Mouse (Mus musculus): ENCODE data around the gene Tmprss7.

DNA sequence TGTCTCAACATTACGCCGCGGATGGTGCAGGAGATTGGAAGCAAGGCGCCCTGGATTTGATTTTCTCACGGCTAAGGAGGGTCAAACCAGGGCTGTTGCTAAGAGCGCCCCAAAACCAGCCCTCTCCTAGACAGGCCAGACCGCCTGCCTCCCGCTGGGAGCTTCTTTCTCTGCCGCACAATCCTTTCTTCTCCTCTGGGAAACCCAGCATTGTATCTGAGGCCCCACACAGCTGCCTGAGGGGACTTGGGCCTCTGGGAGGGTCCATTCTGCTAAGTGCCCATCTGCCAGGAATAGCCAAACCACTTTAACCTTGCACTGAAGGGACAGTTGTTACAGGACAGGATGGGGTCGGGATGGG lies 31.3 kb upstream of the Tmprss7 start:
- no peak for TF ChIP-seq EP300 (IDR thresholded peaks at IDR 0.05; ENCODE audit: low read length)
- TF ChIP-seq USF1 (IDR thresholded peaks at IDR 0.05; ENCODE audit: low read depth, low read length): no peak
- TF ChIP-seq NELFE (IDR thresholded peaks at IDR 0.05; ENCODE audit: low read depth, low read length): no peak
- no peak for TF ChIP-seq SMC3 (IDR thresholded peaks at IDR 0.05; ENCODE audit: low read depth, low read length)
- TF ChIP-seq ZKSCAN1 (IDR thresholded peaks at IDR 0.05; ENCODE audit: borderline replicate concordance, low read depth, low read length): no peak
- TF ChIP-seq MAZ (IDR thresholded peaks at IDR 0.05; ENCODE audit: low read depth, low read length): no peak
- TF ChIP-seq ELF1 (IDR thresholded peaks at IDR 0.05; ENCODE audit: low read depth, low read length): no peak
- no peak for TF ChIP-seq CTCF (conservative IDR thresholded peaks at IDR 0.05 in 1 of 2, IDR thresholded peaks at IDR 0.05 in 1 of 2; ENCODE audit: low read depth in 2 of 2, low read length in 2 of 2)

Measured in CH12.LX (cell line).